Mouse (Mus musculus): ENCODE results near the gene Kcnh4. TPM values are rescaled to one million over a fixed set of nuclear protein-coding genes. Genes with fewer than 3 reads are reported as not detected.

Kcnh4 gene
- polyA plus RNA-seq, 1 experiment from 2014 or later = not detected

GRCm38 (mm10) chr11:100730477-100731205, 29.1 kb downstream of the Kcnh4 start:
- 81% methylated on average over 6 of the region's 6 CpGs for WGBS
- no peak for ATAC-seq (ENCODE audit: extremely low read depth, insufficient number of reproducible peaks, low FRiP score, low TSS enrichment)
- Histone ChIP-seq H3K9me3 (no peaks in the 10 kb centered on the region), H3K4me2 (no peak overlapping the region), H3K36me3 (peaks cover 37% of the 10 kb centered on the region), H3K4me1 (peaks cover 9% of the 10 kb centered on the region), H3K27me3 (replicated peaks) (no peaks in the 10 kb centered on the region), H3K27ac (replicated peaks) (no peak overlapping the region), H3K4me3 (no peak overlapping the region), H3K9ac (no peak overlapping the region)

GRCm38 (mm10) chr11:100729976-100730375, 29.8 kb downstream of the Kcnh4 start:
- no peak overlapping the region for H3K4me3 ChIP-seq
- WGBS = 79% methylated on average over 4 of the region's 4 CpGs
- H3K4me2 ChIP-seq = no peak overlapping the region

GRCm38 (mm10) chr11:100728601-100729000, 31.1 kb downstream of the Kcnh4 start:
- no peaks in the 10 kb centered on the region for H3K27me3 ChIP-seq (replicated peaks)
- peaks cover 22% of the 10 kb centered on the region for H3K4me1 ChIP-seq
- no peaks in the 10 kb centered on the region for H3K9me3 ChIP-seq
- no peak overlapping the region for H3K27ac ChIP-seq (replicated peaks)
- peaks cover 37% of the 10 kb centered on the region for H3K36me3 ChIP-seq
- no peak overlapping the region for H3K4me3 ChIP-seq
- ATAC-seq (ENCODE audit: extremely low read depth, insufficient number of reproducible peaks, low FRiP score, low TSS enrichment) = no peak
- no peak overlapping the region for H3K9ac ChIP-seq
- WGBS = 85% methylated on average over 6 of the region's 6 CpGs
- H3K4me2 ChIP-seq = no peak overlapping the region

More at GRCm38 (mm10) chr11:100729976-100730375, 29.8 kb downstream of the Kcnh4 start:
- peaks cover 11% of the 10 kb centered on the region for H3K4me1 ChIP-seq
- H3K9me3 ChIP-seq = no peaks in the 10 kb centered on the region
- no peaks in the 10 kb centered on the region for H3K27me3 ChIP-seq (replicated peaks)
- no peak for ATAC-seq (ENCODE audit: extremely low read depth, insufficient number of reproducible peaks, low FRiP score, low TSS enrichment)
- no peak overlapping the region for H3K9ac ChIP-seq
- peaks cover 37% of the 10 kb centered on the region for H3K36me3 ChIP-seq
- no peak overlapping the region for H3K27ac ChIP-seq (replicated peaks)

- 94% methylated on average over 3 of the region's 3 CpGs for WGBS
- H3K27ac ChIP-seq (replicated peaks) = no peak overlapping the region
- peaks cover 25% of the 10 kb centered on the region for H3K36me3 ChIP-seq
- H3K9me3 ChIP-seq = no peaks in the 10 kb centered on the region
- H3K4me3 ChIP-seq = no peak overlapping the region
- H3K27me3 ChIP-seq (replicated peaks) = no peaks in the 10 kb centered on the region
- no peak for ATAC-seq (ENCODE audit: extremely low read depth, insufficient number of reproducible peaks, low FRiP score, low TSS enrichment)
- peaks cover 36% of the 10 kb centered on the region for H3K4me1 ChIP-seq
- no peak overlapping the region for H3K4me2 ChIP-seq
- no peak overlapping the region for H3K9ac ChIP-seq
Measured at GRCm38 (mm10) chr11:100727201-100727600, 32.5 kb downstream of the Kcnh4 start.

GRCm38 (mm10) chr11:100724919-100725512, 34.7 kb downstream of the Kcnh4 start:
- ATAC-seq (ENCODE audit: extremely low read depth, insufficient number of reproducible peaks, low FRiP score, low TSS enrichment) = no peak
- H3K4me2 ChIP-seq = peak overlapping the region; percentile 0; the same call in 1 of the 2 replicates
- H3K4me1 ChIP-seq = peaks cover 58% of the 10 kb centered on the region
- no peaks in the 10 kb centered on the region for H3K27me3 ChIP-seq (replicated peaks)
- H3K36me3 ChIP-seq = peaks cover 18% of the 10 kb centered on the region
- H3K9ac ChIP-seq = no peak overlapping the region; the same call in 1 of the 2 replicates
- no peak overlapping the region for H3K4me3 ChIP-seq
- H3K27ac ChIP-seq (replicated peaks) = peak overlapping the region; percentile 74
- 26% methylated on average over 5 of the region's 5 CpGs for WGBS
- no peaks in the 10 kb centered on the region for H3K9me3 ChIP-seq

- WGBS = 40% methylated on average over 2 of the region's 2 CpGs
- H3K9ac ChIP-seq = peak overlapping the region; percentile 62
- no peak for ATAC-seq (ENCODE audit: extremely low read depth, insufficient number of reproducible peaks, low FRiP score, low TSS enrichment)
- H3K9me3 ChIP-seq = no peaks in the 10 kb centered on the region
- peaks cover 67% of the 10 kb centered on the region for H3K4me1 ChIP-seq
- no peak overlapping the region for H3K4me3 ChIP-seq
- H3K4me2 ChIP-seq = peak overlapping the region; percentile 40
- peak overlapping the region; percentile 85 for H3K27ac ChIP-seq (replicated peaks)
- H3K36me3 ChIP-seq = peaks cover 24% of the 10 kb centered on the region
- H3K27me3 ChIP-seq (replicated peaks) = no peaks in the 10 kb centered on the region
Measured at GRCm38 (mm10) chr11:100722493-100723028, 37.2 kb downstream of the Kcnh4 start.

- Histone ChIP-seq H3K27ac (replicated peaks) (peak overlapping the region; percentile 85), H3K9me3 (no peaks in the 10 kb centered on the region), H3K9ac (peak overlapping the region; percentile 62), H3K4me2 (peak overlapping the region; percentile 40), H3K4me3 (no peak overlapping the region), H3K4me1 (peaks cover 67% of the 10 kb centered on the region), H3K36me3 (peaks cover 30% of the 10 kb centered on the region), H3K27me3 (replicated peaks) (no peaks in the 10 kb centered on the region)
- ATAC-seq (ENCODE audit: extremely low read depth, insufficient number of reproducible peaks, low FRiP score, low TSS enrichment) = no peak
- WGBS = 29% methylated on average over 8 of the region's 8 CpGs
Measured at GRCm38 (mm10) chr11:100721776-100722492, 37.8 kb downstream of the Kcnh4 start.

GRCm38 (mm10) chr11:100721254-100721653, 38.5 kb downstream of the Kcnh4 start:
- 46% methylated on average over 4 of the region's 4 CpGs for WGBS
- Histone ChIP-seq H3K4me3 (no peak overlapping the region), H3K27ac (replicated peaks) (peak overlapping the region; percentile 85), H3K27me3 (replicated peaks) (no peaks in the 10 kb centered on the region), H3K9me3 (no peaks in the 10 kb centered on the region), H3K9ac (peak overlapping the region; percentile 69), H3K4me1 (peaks cover 67% of the 10 kb centered on the region), H3K36me3 (peaks cover 37% of the 10 kb centered on the region), H3K4me2 (peak overlapping the region; percentile 40)
- no peak for ATAC-seq (ENCODE audit: extremely low read depth, insufficient number of reproducible peaks, low FRiP score, low TSS enrichment)

GRCm38 (mm10) chr11:100720345-100720744, 39.4 kb downstream of the Kcnh4 start:
- Histone ChIP-seq H3K9me3 (no peaks in the 10 kb centered on the region), H3K4me3 (no peak overlapping the region), H3K4me1 (peaks cover 62% of the 10 kb centered on the region), H3K27me3 (replicated peaks) (no peaks in the 10 kb centered on the region), H3K36me3 (peaks cover 46% of the 10 kb centered on the region), H3K27ac (replicated peaks) (peak overlapping the region; percentile 85), H3K9ac (peak overlapping the region; percentile 69), H3K4me2 (no peak overlapping the region)
- WGBS = 37% methylated on average over 5 of the region's 5 CpGs
- ATAC-seq (ENCODE audit: extremely low read depth, insufficient number of reproducible peaks, low FRiP score, low TSS enrichment) = no peak

GRCm38 (mm10) chr11:100719893-100720292, 39.8 kb downstream of the Kcnh4 start:
- peak overlapping the region; percentile 85 for H3K27ac ChIP-seq (replicated peaks)
- H3K9ac ChIP-seq = peak overlapping the region; percentile 69
- ATAC-seq (ENCODE audit: extremely low read depth, insufficient number of reproducible peaks, low FRiP score, low TSS enrichment) = no peak
- H3K27me3 ChIP-seq (replicated peaks) = no peaks in the 10 kb centered on the region
- H3K4me2 ChIP-seq = no peak overlapping the region
- peaks cover 59% of the 10 kb centered on the region for H3K4me1 ChIP-seq
- H3K9me3 ChIP-seq = no peaks in the 10 kb centered on the region
- H3K36me3 ChIP-seq = peaks cover 51% of the 10 kb centered on the region
- 82% methylated on average over 11 of the region's 11 CpGs for WGBS
- H3K4me3 ChIP-seq = no peak overlapping the region

GRCm38 (mm10) chr11:100719312-100719711, 40.4 kb downstream of the Kcnh4 start:
- WGBS = 81% methylated on average over 3 of the region's 3 CpGs
- no peaks in the 10 kb centered on the region for H3K27me3 ChIP-seq (replicated peaks)
- no peak overlapping the region for H3K4me2 ChIP-seq
- no peak overlapping the region for H3K4me3 ChIP-seq
- no peak for ATAC-seq (ENCODE audit: extremely low read depth, insufficient number of reproducible peaks, low FRiP score, low TSS enrichment)
- H3K36me3 ChIP-seq = peaks cover 53% of the 10 kb centered on the region
- H3K9ac ChIP-seq = no peak overlapping the region
- no peaks in the 10 kb centered on the region for H3K9me3 ChIP-seq
- H3K4me1 ChIP-seq = peaks cover 59% of the 10 kb centered on the region
- H3K27ac ChIP-seq (replicated peaks) = no peak overlapping the region

Measured in heart, embryonic 13.5 days (tissue).